Mouse (Mus musculus) cortical plate, adult 2 months (tissue): ENCODE data around the gene Ppm1l.

Experiments used
- CTCF ChIP-seq: fragments of 200-500 bp; IDR thresholded peaks from 2 replicates; pipeline ENCODE4 v1.5.1; 2011; ENCODE audit warnings: mild to moderate bottlenecking, control low read depth, low read length; ENCODE audit not compliant: insufficient read depth; ENCODE audit errors: extremely low read depth
- POLR2A ChIP-seq: fragments of 200-500 bp; IDR thresholded peaks from 2 replicates; pipeline ENCODE4 v1.6.1; 2011; ENCODE audit warnings: mild to moderate bottlenecking, low read length, control low read depth; ENCODE audit not compliant: insufficient read depth; ENCODE audit errors: extremely low read depth

DNA sequence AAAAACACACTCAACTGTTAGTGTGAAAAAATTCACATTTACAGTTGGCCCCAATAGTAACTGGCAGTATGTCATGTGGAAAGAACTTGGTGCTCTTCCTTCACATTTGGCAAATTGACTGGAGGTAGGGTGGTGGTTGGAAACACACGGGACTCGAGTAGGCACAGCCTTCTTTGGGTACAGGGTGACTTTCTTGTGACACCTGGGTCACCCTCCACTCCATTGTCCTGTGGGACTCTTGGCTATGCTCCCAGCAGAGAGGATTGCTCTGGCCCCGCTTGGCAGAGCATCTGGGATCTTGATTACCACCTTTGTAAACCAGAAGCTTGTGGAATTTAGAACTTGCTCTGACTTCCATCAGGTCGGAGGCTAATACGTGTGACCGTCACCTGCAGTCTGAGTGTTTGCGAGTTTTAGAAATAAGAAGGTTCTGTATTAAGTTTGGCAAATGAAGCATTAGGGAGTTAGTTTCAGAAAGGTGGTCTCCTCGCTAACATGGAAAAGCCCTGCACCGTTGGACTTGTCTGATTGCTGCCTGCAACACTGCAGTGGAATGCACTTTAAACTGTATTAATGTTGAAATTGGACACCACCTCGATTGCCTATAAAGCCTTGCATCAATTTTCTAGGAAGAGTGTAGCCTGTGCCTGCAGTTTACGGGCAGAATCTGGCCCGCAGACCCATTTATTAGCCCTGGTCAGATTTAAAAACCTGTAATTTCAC is 41.4 kb downstream of the Ppm1l start:
- TF ChIP-seq POLR2A (no peak), CTCF (no peak)
